9 mouse cellular contexts compared by ENCODE assay signal in the genomic region with DNA sequence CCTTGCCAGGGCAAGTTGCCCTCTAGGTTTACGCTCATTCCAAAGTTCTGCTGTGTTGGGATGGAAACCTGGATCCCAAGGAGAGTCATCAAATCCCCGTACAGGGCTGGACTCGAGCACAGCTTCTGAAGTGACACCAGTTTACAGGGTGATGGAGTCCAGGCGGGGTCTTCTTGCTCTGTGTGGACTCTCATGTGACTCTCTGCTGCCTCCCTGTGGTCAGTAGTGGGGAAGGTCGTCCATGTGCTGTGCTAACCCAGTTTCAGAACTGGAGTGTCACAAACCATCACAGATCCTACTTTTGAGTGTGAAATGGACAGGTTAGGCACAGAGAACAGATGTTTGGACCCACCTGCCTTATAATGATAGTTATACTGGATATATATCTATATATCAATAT. TPM values are rescaled to one million over a fixed set of nuclear protein-coding genes. Genes with fewer than 3 reads are reported as not detected.
DNase-seq lines count a peak whose midpoint lies in the region; ATAC-seq and TF ChIP-seq lines count a peak whose summit lies in the region.
"Had no signal": no experiment of that assay in that cellular context is flagged by ENCODE, and none has a peak within 500 bp of the region (broad histone marks: within the 10 kb centered on the region; RNA-seq: fewer than 3 reads in every experiment).

No protein-coding gene starts in this region.

- no peaks in the 10 kb centered on the region for H3K27me3 ChIP-seq in embryonic facial prominence, embryonic 14.5 days (replicated peaks; ENCODE audit: control insufficient read depth, insufficient read depth, low read length)
- H3K27me3 ChIP-seq in heart, embryonic 12.5 days (replicated peaks) = peaks cover 9% of the 10 kb centered on the region
- H3K27me3 ChIP-seq in kidney, postnatal 0 days (ENCODE audit: insufficient read depth, low read length) = no peaks in the 10 kb centered on the region
- H3K27me3 ChIP-seq in liver, embryonic 11.5 days (replicated peaks; ENCODE audit: control insufficient read depth, insufficient read depth, low read length) = 0 out of 2 replicates have a peak, but pooled peaks cover 2% of the 10 kb centered on the region
- no peaks in the 10 kb centered on the region for H3K27me3 ChIP-seq in neural tube, embryonic 13.5 days

- H3K4me3 ChIP-seq in bone marrow, adult 2 months (replicated peaks; ENCODE audit: control insufficient read depth, low read depth, low read length) = no peak overlapping the region
- no peak overlapping the region for H3K4me3 ChIP-seq in embryonic facial prominence, embryonic 14.5 days (ENCODE audit: low read depth, low read length)
- H3K4me3 ChIP-seq in heart, embryonic 12.5 days = no peak overlapping the region
- no peak overlapping the region for H3K4me3 ChIP-seq in kidney, postnatal 0 days (replicated peaks; ENCODE audit: low read depth, low read length)
- no peak overlapping the region for H3K4me3 ChIP-seq in liver, embryonic 11.5 days (ENCODE audit: low read depth, low read length)
- no peak overlapping the region for H3K4me3 ChIP-seq in neural tube, embryonic 13.5 days
- H3K4me3 ChIP-seq: erythroblast, embryonic 14.5 days had no signal

- no peaks in the 10 kb centered on the region for H3K9me3 ChIP-seq in embryonic facial prominence, embryonic 14.5 days (ENCODE audit: control insufficient read depth, low read length)
- no peaks in the 10 kb centered on the region for H3K9me3 ChIP-seq in heart, embryonic 12.5 days (replicated peaks)
- no peaks in the 10 kb centered on the region for H3K9me3 ChIP-seq in kidney, postnatal 0 days (replicated peaks; ENCODE audit: low read length)
- no peaks in the 10 kb centered on the region for H3K9me3 ChIP-seq in liver, embryonic 11.5 days (ENCODE audit: control insufficient read depth, low read length)
- H3K9me3 ChIP-seq in neural tube, embryonic 13.5 days = no peaks in the 10 kb centered on the region

- H3K27ac ChIP-seq in bone marrow, adult 2 months (ENCODE audit: control insufficient read depth, insufficient read depth, low read depth, low read length, poor library complexity) = no peak overlapping the region
- no peak overlapping the region for H3K27ac ChIP-seq in embryonic facial prominence, embryonic 14.5 days (replicated peaks; ENCODE audit: low read depth, low read length)
- H3K27ac ChIP-seq in heart, embryonic 12.5 days (ENCODE audit: poor library complexity, severe bottlenecking) = no peak overlapping the region
- H3K27ac ChIP-seq in kidney, postnatal 0 days = no peak overlapping the region
- H3K27ac ChIP-seq in liver, embryonic 11.5 days (ENCODE audit: low read depth, low read length) = no peak overlapping the region
- H3K27ac ChIP-seq in neural tube, embryonic 13.5 days (replicated peaks) = no peak overlapping the region

- H3K36me3 ChIP-seq in embryonic facial prominence, embryonic 14.5 days (ENCODE audit: control insufficient read depth, insufficient read depth, low read length) = no peaks in the 10 kb centered on the region
- no peaks in the 10 kb centered on the region for H3K36me3 ChIP-seq in heart, embryonic 12.5 days
- H3K36me3 ChIP-seq in kidney, postnatal 0 days (ENCODE audit: insufficient read depth, low read length) = no peaks in the 10 kb centered on the region
- no peaks in the 10 kb centered on the region for H3K36me3 ChIP-seq in liver, embryonic 11.5 days (ENCODE audit: control insufficient read depth, insufficient read depth, low read length)
- no peaks in the 10 kb centered on the region for H3K36me3 ChIP-seq in neural tube, embryonic 13.5 days

- H3K4me1 ChIP-seq in bone marrow, adult 2 months (ENCODE audit: control insufficient read depth, insufficient read depth, low read length) = no peaks in the 10 kb centered on the region
- H3K4me1 ChIP-seq in embryonic facial prominence, embryonic 14.5 days (ENCODE audit: control insufficient read depth, insufficient read depth, low read length) = no peaks in the 10 kb centered on the region
- peaks cover 6% of the 10 kb centered on the region for H3K4me1 ChIP-seq in heart, embryonic 12.5 days (replicated peaks)
- H3K4me1 ChIP-seq in kidney, postnatal 0 days (replicated peaks; ENCODE audit: insufficient read depth, low read length) = no peaks in the 10 kb centered on the region
- no peaks in the 10 kb centered on the region for H3K4me1 ChIP-seq in liver, embryonic 11.5 days (replicated peaks; ENCODE audit: control insufficient read depth, insufficient read depth, low read length)
- H3K4me1 ChIP-seq in neural tube, embryonic 13.5 days (replicated peaks) = no peaks in the 10 kb centered on the region

- no peak for ATAC-seq in embryonic facial prominence, embryonic 14.5 days (ENCODE audit: low read depth)
- 0 out of 2 replicates have a peak, but pooled peaks have one; percentile 51 for ATAC-seq in heart, embryonic 12.5 days (ENCODE audit: insufficient number of reproducible peaks, low FRiP score)
- ATAC-seq in kidney, postnatal 0 days (replicated peaks; ENCODE audit: low FRiP score, low read depth) = peak; percentile 77
- 0 out of 2 replicates have a peak, but pooled peaks have one; percentile 41 for ATAC-seq in liver, embryonic 11.5 days (replicated peaks; ENCODE audit: low FRiP score)
- ATAC-seq in neural tube, embryonic 13.5 days (ENCODE audit: low read depth) = peak; percentile 89

- H3K9ac ChIP-seq in embryonic facial prominence, embryonic 14.5 days (ENCODE audit: low read depth, low read length) = no peak overlapping the region
- H3K9ac ChIP-seq in heart, embryonic 12.5 days = no peak overlapping the region
- H3K9ac ChIP-seq in kidney, postnatal 0 days (ENCODE audit: low read depth, low read length) = no peak overlapping the region
- no peak overlapping the region for H3K9ac ChIP-seq in liver, embryonic 11.5 days (ENCODE audit: low read depth, low read length)
- H3K9ac ChIP-seq in neural tube, embryonic 13.5 days = no peak overlapping the region

- no peak overlapping the region for H3K4me2 ChIP-seq in embryonic facial prominence, embryonic 14.5 days (ENCODE audit: low read depth, low read length)
- no peak overlapping the region for H3K4me2 ChIP-seq in heart, embryonic 12.5 days
- no peak overlapping the region for H3K4me2 ChIP-seq in kidney, postnatal 0 days (ENCODE audit: low read length)
- no peak overlapping the region for H3K4me2 ChIP-seq in liver, embryonic 11.5 days
- H3K4me2 ChIP-seq in neural tube, embryonic 13.5 days = no peak overlapping the region

- TF ChIP-seq POLR2A in bone marrow, adult 2 months (IDR thresholded peaks at IDR 0.05; ENCODE audit: borderline replicate concordance, control insufficient read depth, low read depth, low read length) = no peak

- peak; percentile 76 for TF ChIP-seq CTCF in bone marrow, adult 2 months (IDR thresholded peaks at IDR 0.05; ENCODE audit: control insufficient read depth, insufficient read depth, low read length)
- peak; percentile 85 for TF ChIP-seq CTCF in kidney, postnatal 0 days (IDR thresholded peaks at IDR 0.05; ENCODE audit: low read depth)

- peak; percentile 83 for DNase-seq in CD4-positive, CD25-positive, alpha-beta regulatory T cell, adult 2 months (ENCODE audit: low read depth, low spot score)
- DNase-seq in embryonic facial prominence, embryonic 14.5 days (ENCODE audit: low spot score) = peak; percentile 72
- peak; percentile 84 for DNase-seq in kidney, postnatal 0 days (ENCODE audit: low spot score)
- DNase-seq in liver, embryonic 11.5 days (ENCODE audit: low spot score) = peak; percentile 56
- DNase-seq in testis, postnatal 14 days (ENCODE audit: low spot score) = peak; percentile 35

- 40% methylated on average over 5 of the region's 5 CpGs for WGBS in bone marrow, adult 2 months
- 21% methylated on average over 5 of the region's 5 CpGs for WGBS in embryonic facial prominence, embryonic 14.5 days
- WGBS in heart, embryonic 12.5 days = 17% methylated on average over 5 of the region's 5 CpGs
- 16% methylated on average over 5 of the region's 5 CpGs for WGBS in kidney, postnatal 0 days
- 32% methylated on average over 5 of the region's 5 CpGs for WGBS in liver, embryonic 11.5 days
- 28% methylated on average over 5 of the region's 5 CpGs for WGBS in neural tube, embryonic 13.5 days

RNA-seq across cellular contexts. Expression of a gene that starts 35.2 kb away (rescaled TPM):
- polyA plus RNA-seq in bone marrow, adult 2 months (2011; ENCODE audit: insufficient read depth, insufficient read length, low replicate concordance, missing spikeins) = not detected in 2 replicates
- polyA plus RNA-seq in embryonic facial prominence, embryonic 14.5 days (2014; fragmentation: Nextera tagmentation; extraction: Ambion mirVana) = 0.80 and 1.1 TPM in 2 replicates
- polyA plus RNA-seq in heart, embryonic 12.5 days (2016; fragmentation: Nextera tagmentation; extraction: Ambion mirVana) = 0.89 and 1.6 TPM in 2 replicates
- 7.7 and 9.1 TPM in 2 replicates for polyA plus RNA-seq in kidney, postnatal 0 days (2015; fragmentation: Nextera tagmentation; extraction: Ambion mirVana)
- polyA plus RNA-seq in liver, embryonic 11.5 days (2014; fragmentation: Nextera tagmentation; extraction: Ambion mirVana) = 0.18 and 0.19 TPM in 2 replicates
- 2.6 and 3.1 TPM in 2 replicates for polyA plus RNA-seq in neural tube, embryonic 13.5 days (2015; fragmentation: Nextera tagmentation; extraction: Ambion mirVana)
- polyA plus RNA-seq: erythroblast, embryonic 14.5 days had no signal
